Mouse (Mus musculus) lung, postnatal 0 days (tissue): Measurements from ENCODE around the gene C1qtnf7. TPM values are rescaled to one million over a fixed set of nuclear protein-coding genes. Genes with fewer than 3 reads are reported as not detected.
A peak's percentile ranks its signal among the peaks of the same experiment; 100 is the strongest.

Experiments used
- ATAC-seq: fragments of 200-750 bp; cut with Nextera tagmentation; 2 replicates; pipeline ENCODE4 v1.8.0; 2017; ENCODE audit warnings: moderate library complexity
- DNase-seq: peaks from one replicate; pipeline ENCODE4 v3.0.0-alpha.2; 2016; ENCODE audit warnings: low spot score
- H3K27ac ChIP-seq: fragments of 300-500 bp; sonication (generic); 2 replicates; pipeline ENCODE4 v1.5.1; 2014; ENCODE audit warnings: antibody characterized with exemption, mild to moderate bottlenecking, low read length, mixed read lengths
- H3K27me3 ChIP-seq: fragments of 300-500 bp; sonication (generic); replicated peaks from 2 replicates; pipeline ENCODE4 v1.6.1; 2014; ENCODE audit warnings: low read length, mixed read lengths; ENCODE audit not compliant: insufficient read depth
- H3K36me3 ChIP-seq: fragments of 300-500 bp; sonication (generic); 2 replicates; pipeline ENCODE4 v1.6.1; 2014; ENCODE audit warnings: low read length, mixed read lengths; ENCODE audit not compliant: insufficient read depth
- H3K4me1 ChIP-seq: fragments of 300-500 bp; sonication (generic); 2 replicates; pipeline ENCODE4 v1.6.1; 2014; ENCODE audit warnings: antibody characterized with exemption, low read depth, low read length, mixed read lengths; ENCODE audit not compliant: insufficient read depth
- H3K4me2 ChIP-seq: fragments of 300-500 bp; sonication (generic); replicated peaks from 2 replicates; pipeline ENCODE4 v1.6.1; 2014; ENCODE audit warnings: low read depth, mild to moderate bottlenecking, low read length, moderate library complexity, mixed read lengths
- H3K4me3 ChIP-seq: fragments of 300-500 bp; sonication (generic); 2 replicates; pipeline ENCODE4 v1.5.1; 2014; ENCODE audit warnings: low read depth, low read length
- H3K9ac ChIP-seq: fragments of 300-500 bp; sonication (generic); replicated peaks from 2 replicates; pipeline ENCODE4 v1.6.1; 2014; ENCODE audit warnings: low read depth, mild to moderate bottlenecking
- H3K9me3 ChIP-seq: fragments of 300-500 bp; sonication (generic); 2 replicates; pipeline ENCODE4 v1.6.1; 2016; ENCODE audit warnings: low read length, mixed read lengths
- CTCF ChIP-seq: IDR thresholded peaks from 2 replicates; pipeline ENCODE4 v1.5.1; 2016; ENCODE audit warnings: antibody characterized with exemption, mild to moderate bottlenecking
- EP300 ChIP-seq: IDR thresholded peaks from 2 replicates; pipeline ENCODE4 v1.6.1; 2016; ENCODE audit warnings: antibody characterized with exemption, mild to moderate bottlenecking, control low read depth
- WGBS: fragments of 180-500 bp; shearing (Covaris S2); extraction: QIAGEN DNeasy Blood & Tissue Kit; methylation state at CpG from one replicate; pipeline ENCODE4 v1.1.7; 2014; 5-methylcytosine and 5-hydroxymethylcytosine counted together
- polyA plus RNA-seq: library from polyadenylated mRNA; unstranded; fragments of >200 nt; fragmentation: Nextera tagmentation; extraction: Ambion mirVana; gene quantifications from 2 replicates; pipeline ENCODE4 v1.2.1, GENCODE M21; 2015

The C1qtnf7 gene
- polyA plus RNA-seq, 1 experiment from 2014 or later = 37.2 TPM

DNA sequence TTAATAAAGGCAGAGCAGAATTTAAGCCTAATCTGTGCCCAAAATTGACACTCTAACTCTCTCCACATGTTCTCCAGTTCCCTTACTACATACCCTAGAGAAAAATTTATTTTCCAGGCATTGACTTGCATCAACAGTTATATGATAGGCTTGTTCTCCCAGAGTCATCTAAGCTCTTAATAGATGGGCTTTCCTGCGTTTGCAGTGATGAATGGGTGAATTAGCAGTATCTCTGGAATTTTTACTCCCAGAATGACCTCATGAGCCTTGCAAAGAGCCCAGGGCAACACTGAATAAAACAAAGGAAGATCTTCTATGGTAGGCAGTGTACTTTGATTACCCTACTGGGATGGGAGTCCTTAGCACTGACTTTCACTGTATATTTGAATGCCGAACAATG, 33.5 kb upstream of the C1qtnf7 start:
- WGBS = 63% methylated on average over 2 of the region's 2 CpGs
- no peak overlapping the region for H3K4me3 ChIP-seq
- no peak for DNase-seq
- no peaks in the 10 kb centered on the region for H3K36me3 ChIP-seq
- no peak overlapping the region for H3K9ac ChIP-seq
- no peak overlapping the region for H3K27ac ChIP-seq
- ATAC-seq = no peak
- H3K9me3 ChIP-seq = no peaks in the 10 kb centered on the region
- TF ChIP-seq CTCF = no peak
- TF ChIP-seq EP300 = no peak
- no peaks in the 10 kb centered on the region for H3K27me3 ChIP-seq
- H3K4me1 ChIP-seq = no peaks in the 10 kb centered on the region
- no peak overlapping the region for H3K4me2 ChIP-seq

DNA sequence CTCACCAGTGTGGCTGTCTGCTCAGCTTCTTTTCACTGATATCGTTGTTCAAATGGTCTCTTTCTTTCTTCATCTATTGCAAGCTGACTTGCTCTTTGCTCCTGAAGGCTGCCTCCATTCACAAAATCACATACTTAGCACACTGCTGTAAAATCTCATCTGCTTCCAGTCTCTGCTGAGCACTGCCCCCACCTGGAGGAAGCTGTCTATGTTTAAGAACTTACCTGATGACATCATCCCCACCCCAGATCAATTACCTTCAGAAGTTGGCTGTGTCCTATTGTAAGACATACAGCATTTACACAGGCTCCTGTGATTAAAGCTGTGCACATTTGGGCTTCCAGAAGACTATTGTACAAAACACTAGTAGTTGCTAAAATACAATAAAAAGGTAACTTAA, 13.5 kb upstream of the C1qtnf7 start:
- no peak overlapping the region for H3K4me3 ChIP-seq
- WGBS = 81% methylated on average over 1 of the region's 1 CpGs
- H3K27ac ChIP-seq = no peak overlapping the region
- DNase-seq = no peak
- H3K27me3 ChIP-seq = no peaks in the 10 kb centered on the region
- no peak for ATAC-seq
- H3K4me1 ChIP-seq = no peaks in the 10 kb centered on the region
- H3K36me3 ChIP-seq = no peaks in the 10 kb centered on the region
- no peak for TF ChIP-seq EP300
- no peak for TF ChIP-seq CTCF
- H3K9me3 ChIP-seq = no peaks in the 10 kb centered on the region
- no peak overlapping the region for H3K9ac ChIP-seq
- H3K4me2 ChIP-seq = no peak overlapping the region

DNA sequence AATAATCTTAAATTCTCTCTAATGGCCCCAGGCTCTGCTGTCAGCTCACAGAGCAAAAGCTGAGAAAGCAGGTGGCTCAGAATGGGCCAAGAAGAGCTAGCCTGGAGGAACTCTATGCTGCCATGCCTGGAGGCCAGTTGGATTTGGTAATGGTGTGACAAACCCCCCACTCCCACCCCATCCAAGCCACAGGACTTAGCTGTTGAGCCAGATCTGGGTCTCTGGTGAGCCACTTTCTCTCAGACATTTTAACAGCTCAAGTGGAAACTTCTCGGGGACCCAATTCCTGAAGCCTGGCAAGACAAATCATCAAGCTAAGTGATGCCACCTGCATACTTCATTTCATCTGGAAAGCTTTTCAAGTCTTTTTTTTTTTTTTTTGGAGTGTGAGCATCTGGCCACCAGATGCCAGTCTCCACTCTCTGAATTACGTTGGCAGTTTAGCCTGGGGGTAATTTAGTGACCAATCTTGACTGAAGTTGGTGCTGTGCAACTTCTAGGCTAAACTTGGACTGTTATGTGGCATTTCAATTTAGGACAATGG, 11.0 kb upstream of the C1qtnf7 start:
- WGBS = 79% methylated on average over 2 of the region's 2 CpGs
- Histone ChIP-seq H3K4me2 (no peak overlapping the region), H3K4me3 (no peak overlapping the region), H3K27me3 (no peaks in the 10 kb centered on the region), H3K9me3 (no peaks in the 10 kb centered on the region), H3K9ac (no peak overlapping the region), H3K4me1 (no peaks in the 10 kb centered on the region), H3K36me3 (no peaks in the 10 kb centered on the region), H3K27ac (no peak overlapping the region)
- DNase-seq (no peak), ATAC-seq (no peak)
- no peak for TF ChIP-seq CTCF

DNA sequence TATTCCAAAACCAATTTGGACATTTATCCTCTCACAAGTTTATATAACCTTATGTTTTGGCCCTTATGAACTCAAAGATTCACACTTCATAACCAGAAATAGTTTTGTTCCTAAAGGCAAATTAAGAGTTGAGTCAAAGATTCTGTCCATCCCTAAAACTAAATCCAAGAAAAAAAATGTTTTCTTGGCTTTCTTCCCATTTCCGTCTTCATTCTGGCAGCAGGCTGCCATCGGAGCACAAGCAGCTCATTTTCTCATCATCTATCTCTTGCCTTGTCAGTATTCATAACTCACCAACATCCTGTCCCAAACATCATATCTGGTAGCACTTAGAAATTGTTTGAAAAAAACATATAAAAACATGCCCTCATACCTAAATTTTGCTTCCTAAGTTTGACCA, 6.9 kb upstream of the C1qtnf7 start:
- peak; percentile 68 for TF ChIP-seq EP300
- no peak for TF ChIP-seq CTCF
- peak; percentile 79 for DNase-seq
- Histone ChIP-seq H3K27ac (no peak overlapping the region), H3K27me3 (no peaks in the 10 kb centered on the region), H3K36me3 (no peaks in the 10 kb centered on the region), H3K4me2 (no peak overlapping the region), H3K4me3 (no peak overlapping the region), H3K9ac (no peak overlapping the region), H3K4me1 (no peaks in the 10 kb centered on the region), H3K9me3 (no peaks in the 10 kb centered on the region)
- ATAC-seq = peak; percentile 84
- WGBS = 35% methylated on average over 2 of the region's 2 CpGs

DNA sequence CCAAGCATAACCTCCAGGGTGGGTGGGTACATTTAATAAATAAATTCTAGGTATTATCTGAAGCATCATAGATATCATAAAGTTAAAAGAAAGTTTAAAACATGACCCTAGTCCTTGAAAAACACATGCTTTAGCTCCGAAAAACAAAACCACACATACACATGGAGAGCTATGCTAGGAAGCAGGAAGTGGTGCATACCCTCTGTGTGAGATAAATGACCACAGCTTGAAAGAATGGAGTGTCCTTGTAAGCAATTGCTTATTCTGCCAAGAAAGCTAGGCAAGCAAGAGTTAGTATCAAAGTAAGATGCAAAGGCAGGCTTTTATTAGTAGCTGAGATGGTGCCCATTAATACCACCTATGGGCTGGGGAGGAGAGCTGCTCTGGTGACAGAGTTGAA, 6.4 kb upstream of the C1qtnf7 start:
- Histone ChIP-seq H3K4me2 (no peak overlapping the region), H3K4me3 (no peak overlapping the region), H3K9ac (no peak overlapping the region), H3K27me3 (no peaks in the 10 kb centered on the region), H3K4me1 (no peaks in the 10 kb centered on the region), H3K27ac (no peak overlapping the region), H3K9me3 (no peaks in the 10 kb centered on the region), H3K36me3 (no peaks in the 10 kb centered on the region)
- 26% methylated on average over 1 of the region's 1 CpGs for whole genome bisulfite sequencing
- TF ChIP-seq EP300 (peak; percentile 2), CTCF (no peak)
- DNase-seq (peak; percentile 58), ATAC-seq (peak; percentile 77)

DNA sequence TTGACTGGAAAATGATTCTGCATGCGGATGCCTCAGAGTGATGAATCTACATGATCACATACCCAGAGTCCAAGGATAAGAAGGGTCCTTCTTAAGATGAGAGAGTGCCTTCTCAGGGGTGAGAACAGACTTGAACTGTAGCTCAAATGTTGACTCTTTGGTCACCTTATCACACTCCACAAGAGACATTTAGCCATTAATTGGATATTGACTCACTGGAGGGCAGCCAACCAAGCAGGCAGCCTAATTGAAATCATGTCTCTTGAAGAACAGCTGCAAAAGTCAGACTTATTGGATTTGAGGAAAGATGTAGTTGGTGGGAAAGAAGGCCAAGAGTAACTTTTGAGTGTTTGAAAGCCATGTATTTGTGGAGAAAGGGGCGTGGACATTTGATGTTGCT, 4.2 kb upstream of the C1qtnf7 start:
- WGBS = 80% methylated on average over 2 of the region's 2 CpGs
- Histone ChIP-seq H3K4me1 (no peaks in the 10 kb centered on the region), H3K9me3 (no peaks in the 10 kb centered on the region), H3K27ac (no peak overlapping the region), H3K9ac (no peak overlapping the region), H3K36me3 (no peaks in the 10 kb centered on the region), H3K4me2 (no peak overlapping the region), H3K27me3 (no peaks in the 10 kb centered on the region), H3K4me3 (no peak overlapping the region)
- TF ChIP-seq EP300 = no peak
- no peak for TF ChIP-seq CTCF
- no peak for ATAC-seq
- no peak for DNase-seq

DNA sequence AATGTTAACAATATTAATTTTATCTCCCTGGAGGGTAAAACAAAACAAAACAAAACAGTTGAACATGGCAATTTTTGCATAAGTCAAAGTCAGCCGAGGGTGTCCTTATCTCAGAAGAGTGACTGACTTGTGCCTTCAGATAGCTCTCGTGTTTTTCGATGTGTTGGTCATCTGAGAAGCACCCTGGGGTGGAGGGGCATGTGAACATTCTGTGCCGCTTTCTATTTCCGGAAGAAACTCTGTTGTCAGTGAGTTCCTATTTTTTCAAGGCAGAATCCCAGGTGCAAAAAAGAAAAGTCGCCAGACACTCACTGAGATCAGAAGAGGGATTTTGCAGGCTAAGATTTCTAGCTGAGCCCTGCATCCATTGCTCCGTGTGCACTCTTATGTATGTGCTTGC, 1.2 kb downstream of the C1qtnf7 start:
- ATAC-seq (no peak), DNase-seq (peak; percentile 27)
- H3K9ac ChIP-seq = peak overlapping the region; percentile 9
- 30% methylated on average over 7 of the region's 7 CpGs for WGBS
- H3K4me3 ChIP-seq = peak overlapping the region; percentile 28
- H3K27me3 ChIP-seq = no peaks in the 10 kb centered on the region
- peak overlapping the region; percentile 48 for H3K27ac ChIP-seq
- TF ChIP-seq EP300 (no peak), CTCF (no peak)
- no peaks in the 10 kb centered on the region for H3K36me3 ChIP-seq
- H3K9me3 ChIP-seq = no peaks in the 10 kb centered on the region
- no peaks in the 10 kb centered on the region; the same call in 1 of the 2 replicates for H3K4me1 ChIP-seq
- H3K4me2 ChIP-seq = peak overlapping the region; percentile 49
